Mouse (Mus musculus) hindbrain, embryonic 14.5 days (tissue): ENCODE measurements around the gene Hoxa6. TPM values are rescaled to one million over a fixed set of nuclear protein-coding genes. Genes with fewer than 3 reads are reported as not detected.

ENCODE experiments used
- ATAC-seq: fragments of 200-750 bp; cut with Nextera tagmentation; 2 replicates; pipeline ENCODE4 v1.8.0; 2017; ENCODE audit warnings: moderate number of reproducible peaks, mild to moderate bottlenecking, moderate TSS enrichment, moderate library complexity; ENCODE audit not compliant: low FRiP score
- DNase-seq: peaks from one replicate; pipeline ENCODE4 v3.0.0-alpha.2; 2015; ENCODE audit warnings: low spot score
- H3K27ac ChIP-seq: fragments of 300-500 bp; sonication (generic); 2 replicates; pipeline ENCODE4 v1.5.1; 2014; ENCODE audit warnings: mild to moderate bottlenecking, moderate library complexity
- H3K27me3 ChIP-seq: fragments of 300-500 bp; sonication (generic); 2 replicates; pipeline ENCODE4 v1.6.1; 2014; ENCODE audit warnings: mild to moderate bottlenecking, low read length, mixed read lengths; ENCODE audit not compliant: control insufficient read depth, insufficient read depth
- H3K36me3 ChIP-seq: fragments of 300-500 bp; sonication (generic); replicated peaks from 2 replicates; pipeline ENCODE4 v1.6.1; 2014; ENCODE audit not compliant: control insufficient read depth, insufficient read depth
- H3K4me1 ChIP-seq: fragments of 300-500 bp; sonication (generic); replicated peaks from 2 replicates; pipeline ENCODE4 v1.6.1; 2014; ENCODE audit warnings: antibody characterized with exemption, low read length, mixed read lengths; ENCODE audit not compliant: control insufficient read depth, insufficient read depth
- H3K4me2 ChIP-seq: fragments of 300-500 bp; sonication (generic); replicated peaks from 2 replicates; pipeline ENCODE4 v1.6.1; 2014; ENCODE audit warnings: mild to moderate bottlenecking, moderate library complexity
- H3K4me3 ChIP-seq: fragments of 300-500 bp; sonication (generic); replicated peaks from 2 replicates; pipeline ENCODE4 v1.5.1; 2014; ENCODE audit warnings: mild to moderate bottlenecking, low read length
- H3K9ac ChIP-seq: fragments of 300-500 bp; sonication (generic); 2 replicates; pipeline ENCODE4 v1.6.1; 2014
- H3K9me3 ChIP-seq: fragments of 300-500 bp; sonication (generic); 2 replicates; pipeline ENCODE4 v1.6.1; 2016; ENCODE audit warnings: low read length; ENCODE audit not compliant: control insufficient read depth
- WGBS: fragments of 180-500 bp; shearing (Covaris S2); extraction: QIAGEN DNeasy Blood & Tissue Kit; methylation state at CpG from one replicate; pipeline ENCODE4 v1.1.7; 2014; 5-methylcytosine and 5-hydroxymethylcytosine counted together
- polyA plus RNA-seq: library from polyadenylated mRNA; unstranded; fragments of >200 nt; fragmentation: Nextera tagmentation; extraction: Ambion mirVana; gene quantifications from 2 replicates; pipeline ENCODE4 v1.2.1, GENCODE M21; 2014

The Hoxa6 gene
- polyA plus RNA-seq, 1 experiment from 2014 or later, result 29.8 TPM

- WGBS, result under 1% methylated on average over 42 of the region's 42 CpGs
- H3K4me1 ChIP-seq, result peaks cover 26% of the 10 kb centered on the region
- ATAC-seq, result no peak
- H3K27me3 ChIP-seq, result peaks cover 52% of the 10 kb centered on the region
- peak overlapping the region; percentile 99 for H3K9ac ChIP-seq
- peak; percentile 69 for DNase-seq
- peak overlapping the region; percentile 100 for H3K27ac ChIP-seq
- no peaks in the 10 kb centered on the region for H3K9me3 ChIP-seq
- H3K4me2 ChIP-seq, result peak overlapping the region; percentile 81
- H3K36me3 ChIP-seq, result no peaks in the 10 kb centered on the region
- H3K4me3 ChIP-seq, result peak overlapping the region; percentile 71
Observed at GRCm38 (mm10) chr6:52168191-52169055, 40.1 kb downstream of the Hoxa6 start.

- DNase-seq (no peak), ATAC-seq (no peak)
- H3K4me2 ChIP-seq, result peak overlapping the region; percentile 81
- peak overlapping the region; percentile 100 for H3K27ac ChIP-seq
- peak overlapping the region; percentile 99 for H3K9ac ChIP-seq
- H3K4me3 ChIP-seq, result peak overlapping the region; percentile 71
- no peaks in the 10 kb centered on the region for H3K9me3 ChIP-seq
- 0 out of 2 replicates have a peak, but pooled peaks cover 3% of the 10 kb centered on the region for H3K36me3 ChIP-seq
- H3K27me3 ChIP-seq, result peaks cover 48% of the 10 kb centered on the region
- WGBS, result 5% methylated on average over 14 of the region's 14 CpGs
- peaks cover 26% of the 10 kb centered on the region for H3K4me1 ChIP-seq
Observed at GRCm38 (mm10) chr6:52167736-52168161, 40.8 kb downstream of the Hoxa6 start.

- no peak for ATAC-seq
- Histone ChIP-seq H3K27me3 (peaks cover 47% of the 10 kb centered on the region), H3K4me1 (peaks cover 24% of the 10 kb centered on the region), H3K9ac (peak overlapping the region; percentile 99), H3K9me3 (no peaks in the 10 kb centered on the region), H3K36me3 (0 out of 2 replicates have a peak, but pooled peaks cover 3% of the 10 kb centered on the region), H3K4me2 (peak overlapping the region; percentile 81), H3K27ac (peak overlapping the region; percentile 100), H3K4me3 (peak overlapping the region; percentile 71)
- no peak for DNase-seq
- 8% methylated on average over 1 of the region's 1 CpGs for WGBS
Observed at GRCm38 (mm10) chr6:52167176-52167575, 41.3 kb downstream of the Hoxa6 start.

GRCm38 (mm10) chr6:52166431-52167077, 42.0 kb downstream of the Hoxa6 start:
- 4% methylated on average over 4 of the region's 4 CpGs for WGBS
- peak overlapping the region; percentile 100 for H3K27ac ChIP-seq
- peak overlapping the region; percentile 71 for H3K4me3 ChIP-seq
- H3K36me3 ChIP-seq, result 0 out of 2 replicates have a peak, but pooled peaks cover 3% of the 10 kb centered on the region
- peak overlapping the region; percentile 81 for H3K4me2 ChIP-seq
- H3K9ac ChIP-seq, result peak overlapping the region; percentile 99
- ATAC-seq (no peak), DNase-seq (peak; percentile 46)
- H3K4me1 ChIP-seq, result peaks cover 18% of the 10 kb centered on the region
- peaks cover 44% of the 10 kb centered on the region for H3K27me3 ChIP-seq
- H3K9me3 ChIP-seq, result no peaks in the 10 kb centered on the region

- peaks cover 10% of the 10 kb centered on the region for H3K4me1 ChIP-seq
- peak overlapping the region; percentile 81 for H3K4me2 ChIP-seq
- H3K27ac ChIP-seq, result peak overlapping the region; percentile 100
- peak overlapping the region; percentile 99 for H3K9ac ChIP-seq
- no peaks in the 10 kb centered on the region for H3K9me3 ChIP-seq
- H3K27me3 ChIP-seq, result peaks cover 36% of the 10 kb centered on the region
- H3K4me3 ChIP-seq, result peak overlapping the region; percentile 71
- under 1% methylated on average over 28 of the region's 28 CpGs for WGBS
- DNase-seq (peak; percentile 51), ATAC-seq (no peak)
- H3K36me3 ChIP-seq, result 0 out of 2 replicates have a peak, but pooled peaks cover 3% of the 10 kb centered on the region
Observed at GRCm38 (mm10) chr6:52165441-52166370, 42.8 kb downstream of the Hoxa6 start.

GRCm38 (mm10) chr6:52164626-52165440, 43.7 kb downstream of the Hoxa6 start, which contains the start of gene Hoxa2:
TSS of gene Hoxa2 (minus strand) at chr6:52164831.
- peaks cover 2% of the 10 kb centered on the region for H3K4me1 ChIP-seq
- peak; percentile 72 for DNase-seq

GRCm38 (mm10) chr6:52164051-52164625, 44.4 kb downstream of the Hoxa6 start:
- peak overlapping the region; percentile 100 for H3K27ac ChIP-seq
- WGBS, result under 1% methylated on average over 38 of the region's 39 CpGs
- peak overlapping the region; percentile 99 for H3K9ac ChIP-seq
- H3K4me1 ChIP-seq, result peaks cover 7% of the 10 kb centered on the region; the same call in 1 of the 2 replicates
- peak overlapping the region; percentile 81 for H3K4me2 ChIP-seq
- no peaks in the 10 kb centered on the region for H3K9me3 ChIP-seq
- peak; percentile 18; the same call in 1 of the 2 replicates for ATAC-seq
- H3K27me3 ChIP-seq, result peaks cover 33% of the 10 kb centered on the region; the same call in 1 of the 2 replicates
- 0 out of 2 replicates have a peak, but pooled peaks cover 3% of the 10 kb centered on the region for H3K36me3 ChIP-seq
- peak overlapping the region; percentile 71 for H3K4me3 ChIP-seq
- no peak for DNase-seq

More at GRCm38 (mm10) chr6:52164626-52165440, 43.7 kb downstream of the Hoxa6 start, which contains the start of gene Hoxa2:
- WGBS, result under 1% methylated on average over 25 of the region's 25 CpGs
- H3K9ac ChIP-seq, result peak within 1 kb of the TSS; percentile 99
- peak within 1 kb of the TSS; percentile 71 for H3K4me3 ChIP-seq
- H3K9me3 ChIP-seq, result no peaks in the 10 kb centered on the region
- H3K4me2 ChIP-seq, result peak within 1 kb of the TSS; percentile 81
- ATAC-seq, result peak; percentile 67
- 0 out of 2 replicates have a peak, but pooled peaks cover 3% of the 10 kb centered on the region for H3K36me3 ChIP-seq
- H3K27ac ChIP-seq, result peak within 1 kb of the TSS; percentile 100
- peaks cover 30% of the 10 kb centered on the region for H3K27me3 ChIP-seq
